Mouse (Mus musculus): ENCODE results near the gene Ssh2.
"Not testable (repeated sequence)": the region's sequence is repeated elsewhere in the genome, so short reads cannot be mapped to it uniquely, and the experiment has no call there.

DNA sequence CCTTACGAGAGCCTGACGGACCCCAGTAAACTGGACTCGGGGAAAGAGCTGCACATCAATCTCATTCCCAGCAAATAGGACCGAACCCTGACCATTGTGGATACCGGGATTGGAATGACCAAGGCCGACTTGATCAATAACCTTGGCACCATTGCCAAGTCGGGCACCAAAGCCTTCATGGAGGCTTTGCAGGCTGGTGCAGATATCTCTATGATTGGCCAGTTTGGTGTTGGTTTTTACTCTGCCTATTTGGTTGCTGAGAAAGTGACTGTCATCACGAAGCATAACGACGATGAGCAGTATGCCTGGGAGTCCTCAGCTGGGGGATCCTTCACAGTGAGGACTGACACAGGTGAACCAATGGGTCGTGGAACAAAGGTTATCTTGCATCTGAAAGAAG lies 77.6 kb downstream of the Ssh2 start:
- TF ChIP-seq CTCF, POLR2A (IDR thresholded peaks at IDR 0.05; ENCODE audit: insufficient read depth, low read depth, low read length): not testable (repeated sequence)
